Mouse (Mus musculus): ENCODE measurements around the gene Fam102b.

Fam102b gene

DNA sequence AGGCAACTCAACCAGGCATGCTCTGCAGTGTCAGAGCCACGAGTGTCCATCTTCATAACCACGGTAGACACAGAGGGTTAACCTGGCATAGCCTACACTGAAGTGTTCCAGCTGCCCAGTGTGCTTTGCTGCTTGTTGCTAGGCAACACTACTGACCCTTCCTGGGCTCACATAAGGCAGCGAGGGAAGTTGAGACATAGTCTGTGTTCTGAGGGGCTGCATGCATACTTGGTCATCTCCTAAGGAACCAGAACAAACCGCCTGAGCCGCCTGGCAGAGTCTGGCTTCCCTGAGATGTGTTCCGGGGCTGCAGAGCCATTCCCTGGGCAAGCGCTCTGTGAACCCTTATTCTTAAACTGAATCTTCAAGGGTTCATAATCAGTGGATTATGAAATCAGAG, 66.2 kb downstream of the Fam102b start:
- DNase-seq (ENCODE audit: low spot score) = peak; percentile 40

DNA sequence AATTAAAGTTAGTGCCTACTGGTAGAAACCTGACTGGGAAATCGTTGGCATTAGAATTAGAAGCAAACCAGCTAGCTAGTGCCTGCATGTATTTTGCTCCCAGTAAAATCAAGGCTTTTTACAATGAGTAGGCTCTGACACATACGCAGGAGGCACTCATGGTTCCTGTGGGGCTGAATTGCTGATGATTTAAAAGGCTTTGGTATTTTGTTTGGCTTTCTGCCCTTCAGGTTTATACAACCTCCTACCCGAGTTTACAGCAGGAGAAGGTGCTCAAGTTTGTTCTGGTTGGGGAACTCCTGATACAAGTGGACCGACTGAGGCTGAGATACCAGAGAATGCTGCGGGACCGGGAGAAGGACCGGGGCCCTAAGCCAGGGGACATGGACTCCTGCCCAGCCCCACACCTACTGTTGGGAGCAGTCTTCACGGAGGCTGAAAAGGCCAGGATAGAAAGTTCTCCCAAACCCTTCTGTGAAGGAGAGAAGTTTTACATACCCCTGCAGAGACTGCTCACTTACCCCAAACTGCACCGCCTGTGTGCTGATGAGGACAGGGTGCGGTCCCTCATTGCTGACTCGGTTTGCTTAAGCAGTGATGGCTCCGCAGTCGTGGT, 67.6 kb downstream of the Fam102b start:
- no peak for DNase-seq (ENCODE audit: low spot score)

DNA sequence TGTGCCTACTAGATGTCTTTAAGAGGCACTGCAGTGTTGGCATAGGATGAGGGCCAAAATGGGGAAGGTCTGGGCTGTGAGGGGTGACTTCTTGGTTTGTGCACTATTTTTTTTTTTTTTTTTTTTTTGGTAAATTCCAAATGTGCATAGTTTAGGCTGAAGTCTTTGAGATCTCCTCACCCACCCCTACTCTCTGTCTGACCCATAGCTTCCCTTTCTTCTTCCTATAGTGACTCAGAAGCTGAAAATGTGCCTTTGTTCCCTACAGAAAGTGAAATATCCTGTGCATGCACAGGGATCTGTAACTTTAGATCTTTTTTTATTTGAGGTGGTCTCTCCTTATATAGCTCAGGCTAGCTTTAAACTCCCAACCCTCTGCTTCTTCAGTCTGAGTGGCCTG, 69.4 kb downstream of the Fam102b start:
- no peak for DNase-seq (ENCODE audit: low spot score)

DNA sequence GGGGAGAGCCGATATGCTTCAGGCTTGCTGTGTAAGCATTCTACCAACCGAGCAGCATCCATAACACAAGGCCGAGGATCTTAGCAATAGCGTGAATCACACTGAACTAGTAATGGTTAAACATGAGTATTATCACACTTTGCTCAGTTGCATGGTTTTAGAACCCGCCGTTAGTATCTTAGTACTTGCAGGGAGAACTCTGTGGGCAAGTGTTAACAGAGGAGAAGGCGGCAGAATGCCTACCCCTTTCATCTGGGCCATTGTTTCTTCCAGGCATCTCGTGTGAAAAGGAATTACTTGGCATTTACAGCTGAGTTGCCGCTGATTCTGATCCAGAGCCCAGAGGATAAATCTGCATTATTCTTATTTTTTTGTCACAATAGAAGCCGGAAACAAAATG, 86.4 kb downstream of the Fam102b start:
- DNase-seq (ENCODE audit: low spot score) = no peak

DNA sequence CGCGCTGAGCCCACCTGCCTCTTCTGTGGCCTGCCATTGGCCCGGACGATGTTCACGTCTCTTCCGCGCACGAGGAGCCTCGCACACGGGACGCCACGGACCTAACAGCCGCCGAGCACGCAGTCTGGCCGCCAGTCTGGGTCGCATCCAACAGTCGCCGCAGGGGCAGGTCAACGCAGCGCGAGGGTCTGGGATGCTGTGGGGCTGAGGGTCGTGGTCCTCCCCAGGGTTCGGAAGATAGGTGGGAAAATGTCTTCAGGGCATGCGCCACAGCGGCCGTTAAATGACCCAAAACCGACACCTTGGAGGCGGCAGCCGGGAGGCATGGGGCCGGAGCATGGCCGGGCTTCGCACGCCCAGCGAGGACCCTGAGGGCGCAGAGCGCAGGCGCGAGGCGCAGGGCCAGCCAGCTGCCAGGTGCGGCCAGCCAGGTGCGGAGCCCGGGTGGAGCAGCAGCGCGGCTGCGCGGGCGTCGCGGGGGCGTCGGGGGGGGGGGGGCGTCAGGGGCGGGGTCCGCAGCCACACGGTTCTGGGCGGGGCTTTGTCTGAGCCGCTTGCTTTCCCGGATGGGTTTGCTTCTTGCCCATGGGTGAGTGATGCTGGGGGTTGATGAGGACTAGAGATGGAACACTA, 87.3 kb downstream of the Fam102b start, which contains the start of gene Gm9857:
TSS of gene Gm9857 (minus strand) at position 445 of the 633 bp plus-strand sequence.
- peak; percentile 25 for DNase-seq (ENCODE audit: low spot score)

DNA sequence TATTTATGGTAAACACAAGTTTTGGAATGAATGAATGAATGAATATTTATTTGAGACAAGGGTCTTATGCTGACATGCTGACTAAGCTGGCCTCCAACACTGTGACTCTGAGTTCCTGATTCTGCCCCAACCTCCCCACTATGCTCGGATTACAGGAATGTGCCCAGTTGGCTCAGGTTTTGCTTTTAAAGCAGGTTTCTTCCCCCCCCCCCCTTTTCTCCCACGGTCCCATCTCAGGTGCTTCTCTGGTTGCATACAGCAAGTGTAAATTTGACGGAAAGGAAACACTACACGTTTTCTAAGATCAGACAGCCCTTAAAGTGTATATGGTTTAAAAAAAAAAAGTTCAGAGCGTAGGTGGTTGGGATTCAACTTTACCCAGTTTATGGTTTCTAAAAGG, 87.8 kb downstream of the Fam102b start, which contains the start of gene Henmt1:
TSS of gene Henmt1 (plus strand) at position 301 of the 400 bp plus-strand sequence.
- no peak for DNase-seq (ENCODE audit: low spot score)

DNA sequence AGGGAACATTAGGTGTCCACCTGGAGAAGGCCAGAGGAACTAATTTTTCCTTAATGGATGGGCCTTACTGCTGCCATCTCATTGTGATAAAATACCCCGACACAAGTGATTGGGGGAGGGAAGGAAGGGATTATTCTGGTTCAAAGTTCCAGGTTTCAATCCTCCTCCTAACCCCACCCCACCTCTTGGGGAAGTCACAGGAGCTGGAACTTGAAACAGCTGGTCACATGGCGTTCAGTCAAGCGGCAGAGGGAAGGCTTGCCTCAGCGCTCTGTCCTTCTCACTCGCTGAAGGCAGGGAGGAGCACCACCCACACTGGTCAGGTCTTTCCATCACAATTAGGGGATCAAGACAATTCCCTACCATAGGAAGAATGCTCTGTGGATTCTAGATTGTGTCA, 88.7 kb downstream of the Fam102b start:
- DNase-seq (ENCODE audit: low spot score) = no peak

DNA sequence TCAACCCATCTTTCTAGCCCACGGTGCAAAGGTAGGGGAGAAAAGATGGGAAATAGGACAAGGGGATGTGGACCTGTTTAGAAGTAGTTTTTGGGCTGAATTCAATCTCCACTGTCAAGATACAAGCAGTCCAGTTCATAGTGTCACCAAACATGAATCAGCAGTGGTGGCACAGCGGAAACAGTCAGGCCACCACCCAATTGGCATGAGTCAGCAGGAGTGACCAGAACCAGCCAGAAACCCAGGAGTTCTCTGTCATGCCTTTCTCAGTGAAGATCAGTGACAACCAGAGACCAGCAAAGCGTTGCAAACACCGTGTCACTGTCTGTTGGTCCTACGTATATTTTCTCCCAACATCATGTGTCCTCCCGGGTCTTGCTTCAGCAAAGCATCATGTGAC, 93.8 kb downstream of the Fam102b start:
- no peak for DNase-seq (ENCODE audit: low spot score)

DNA sequence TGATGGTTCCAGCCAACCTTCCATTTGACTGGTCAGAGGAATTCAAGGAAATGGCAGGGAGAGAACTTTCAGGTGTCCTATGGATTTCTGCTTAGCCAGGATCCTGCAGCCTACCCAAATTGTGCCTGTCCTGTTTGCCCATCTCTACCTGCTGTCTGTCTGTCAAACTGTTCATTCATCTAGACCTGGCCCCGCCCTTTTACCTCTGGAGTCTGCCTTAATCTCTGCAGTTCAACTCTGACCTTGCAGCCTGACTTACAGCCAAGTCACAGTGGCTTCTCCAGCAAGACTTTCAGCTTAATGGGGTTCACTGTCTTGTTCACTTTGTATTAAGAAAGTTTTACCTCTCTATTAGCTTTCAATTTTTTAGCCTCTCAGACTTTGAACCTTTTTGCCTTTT, 101.1 kb downstream of the Fam102b start:
- DNase-seq (ENCODE audit: low spot score) = no peak

DNA sequence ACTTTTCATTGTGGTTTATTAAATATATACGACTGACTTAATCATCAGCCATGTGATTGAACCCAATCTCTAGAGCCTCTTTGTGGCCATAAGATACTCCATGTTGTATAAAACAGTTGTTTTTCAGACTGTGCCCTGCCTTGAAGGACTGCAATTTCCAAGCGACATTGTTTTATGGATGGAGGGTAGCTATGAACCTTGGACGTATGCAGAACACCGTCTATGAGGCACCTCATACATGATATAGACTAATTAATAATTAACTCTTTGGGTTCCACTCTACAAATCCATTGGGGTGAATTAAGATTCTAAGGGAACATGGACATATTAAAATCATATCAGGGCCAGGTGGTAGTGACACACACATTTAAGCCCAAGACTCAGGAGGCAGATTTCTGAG, 101.7 kb downstream of the Fam102b start:
- DNase-seq (ENCODE audit: low spot score) = no peak

DNA sequence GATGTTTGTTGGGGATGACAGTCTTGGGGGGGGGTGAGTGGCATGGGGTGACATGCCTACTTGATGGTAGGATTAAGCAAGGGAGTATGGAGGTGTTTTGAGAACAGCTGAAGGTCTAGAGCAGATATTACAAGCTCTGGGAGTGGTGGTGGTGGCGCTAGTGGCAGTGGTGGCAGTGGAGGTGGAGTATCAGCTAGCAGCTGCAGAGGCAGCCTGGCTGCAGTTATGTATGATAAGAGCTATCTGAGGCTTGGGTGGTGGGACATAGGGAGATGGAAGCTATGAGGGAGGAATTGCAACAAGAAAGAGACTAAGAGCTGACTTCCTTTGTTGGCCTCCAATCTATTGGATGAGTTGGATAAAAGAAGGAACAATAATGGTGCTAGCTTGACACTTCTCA, 105.6 kb downstream of the Fam102b start:
- no peak for DNase-seq (ENCODE audit: low spot score)

All from retina, embryonic 14.5 days (tissue).